Mouse (Mus musculus): ENCODE results near the gene Mesp2. TPM values are rescaled to one million over a fixed set of nuclear protein-coding genes. Genes with fewer than 3 reads are reported as not detected.
A peak's percentile ranks its signal among the peaks of the same experiment; 100 is the strongest.

The Mesp2 gene
- total RNA-seq, 2 experiments from 2014 or later, result 0.19 TPM; not detected in 1

DNA sequence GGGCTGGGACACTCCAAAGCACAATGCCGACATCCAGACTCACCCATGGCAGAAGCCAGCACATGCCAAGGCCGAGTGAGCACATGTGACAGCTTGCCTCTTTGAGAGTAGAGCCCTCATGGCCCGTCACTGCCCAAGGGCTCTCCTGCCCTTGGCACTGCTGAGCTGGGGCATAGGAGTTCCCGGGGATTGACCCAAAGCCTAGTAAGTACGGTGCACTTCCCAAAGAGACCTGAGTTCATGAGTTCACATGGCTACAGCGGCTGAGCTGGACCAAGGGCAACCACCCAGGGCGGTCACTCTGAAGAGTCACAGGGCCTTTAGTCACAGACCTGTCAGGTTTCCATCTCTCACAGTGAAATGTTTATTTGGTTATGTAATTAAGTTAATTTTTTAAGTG, 2.0 kb upstream of the Mesp2 start:
- DNase-seq, result no peak

GRCm38 (mm10) chr7:79813409-79813808, 2.9 kb downstream of the Mesp2 start:
- DNase-seq, result no peak

DNA sequence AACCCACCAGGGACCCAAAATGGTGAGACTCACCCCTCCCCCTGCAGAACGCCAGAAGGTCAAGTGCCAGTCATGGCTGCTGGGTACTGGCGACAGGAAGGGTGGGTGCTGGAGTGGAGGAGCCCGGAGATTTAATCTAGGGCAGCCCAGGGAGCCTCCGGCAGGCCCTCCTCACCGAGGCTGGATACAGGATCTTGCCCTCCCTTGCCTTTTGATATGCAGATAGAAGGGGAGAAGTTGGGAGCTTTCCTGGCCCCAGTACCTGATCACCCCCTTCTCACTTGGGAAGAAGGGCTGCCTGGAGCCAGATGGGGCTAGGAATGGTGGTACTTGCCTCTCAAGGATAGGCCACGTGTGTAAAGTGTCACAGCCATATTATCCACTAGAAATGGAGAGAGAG, 7.8 kb downstream of the Mesp2 start:
- DNase-seq, result no peak

DNA sequence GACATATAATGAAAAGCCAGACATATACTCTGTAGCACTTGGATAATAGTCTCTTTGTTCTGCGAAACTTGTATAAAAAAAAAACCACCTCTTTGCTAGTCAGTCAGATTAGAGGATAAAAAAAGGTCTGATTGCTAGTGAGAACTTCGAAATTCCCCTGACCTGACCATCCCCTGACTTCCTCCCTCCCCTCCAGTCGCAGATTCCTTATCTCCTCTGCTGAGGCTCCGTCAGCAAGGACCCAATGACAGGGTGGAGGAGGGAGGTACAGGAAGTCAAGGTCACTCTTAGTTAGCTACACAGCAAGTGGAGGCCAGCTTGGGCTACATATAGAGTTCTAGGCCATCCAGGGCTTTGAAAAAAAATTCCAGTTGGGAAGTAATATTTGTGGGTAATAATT, 9.0 kb downstream of the Mesp2 start:
- DNase-seq, result no peak

DNA sequence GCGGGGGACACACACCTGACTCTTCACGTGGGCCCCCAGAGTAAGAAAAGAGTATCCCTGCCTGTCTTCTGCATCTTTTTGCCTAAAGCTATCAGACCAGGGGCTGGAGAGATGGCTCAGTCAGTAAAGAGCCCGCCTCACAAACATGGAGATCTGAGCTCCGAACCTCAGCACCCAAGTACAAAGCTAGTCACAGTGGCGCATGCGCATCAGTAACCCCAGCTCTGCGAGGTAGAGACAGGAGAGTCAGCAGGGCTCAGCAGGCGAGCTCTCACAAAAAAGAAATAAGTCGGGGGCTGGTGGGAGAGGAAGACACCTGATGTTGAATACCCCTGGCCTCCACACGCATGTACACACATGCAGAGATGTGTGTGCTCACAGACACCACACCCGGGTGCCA, 9.5 kb downstream of the Mesp2 start:
- DNase-seq, result no peak

GRCm38 (mm10) chr7:79822092-79822695, 11.7 kb downstream of the Mesp2 start:
- no peak for DNase-seq

- no peak for DNase-seq
Measured at GRCm38 (mm10) chr7:79828341-79828740, 17.8 kb downstream of the Mesp2 start.

DNA sequence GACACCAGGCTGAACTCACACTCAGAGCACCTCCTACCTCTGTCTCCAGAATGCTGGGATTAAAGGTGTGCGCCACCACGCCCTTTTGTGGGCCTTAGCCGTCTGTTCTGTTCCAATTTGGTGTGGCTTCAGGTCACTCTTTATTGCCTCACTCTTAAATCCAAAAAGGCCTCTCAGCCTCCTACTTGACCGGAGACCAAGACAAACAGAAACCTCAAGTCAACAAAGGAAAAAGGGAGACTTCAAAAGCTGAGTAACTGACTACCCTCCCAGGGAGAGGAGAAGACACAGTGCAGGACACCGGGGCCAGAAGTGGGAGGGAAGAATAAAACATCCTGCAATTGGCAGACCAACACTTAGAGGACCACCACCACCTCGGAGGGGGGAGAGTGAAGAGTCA, 20.6 kb downstream of the Mesp2 start:
- no peak for DNase-seq

DNA sequence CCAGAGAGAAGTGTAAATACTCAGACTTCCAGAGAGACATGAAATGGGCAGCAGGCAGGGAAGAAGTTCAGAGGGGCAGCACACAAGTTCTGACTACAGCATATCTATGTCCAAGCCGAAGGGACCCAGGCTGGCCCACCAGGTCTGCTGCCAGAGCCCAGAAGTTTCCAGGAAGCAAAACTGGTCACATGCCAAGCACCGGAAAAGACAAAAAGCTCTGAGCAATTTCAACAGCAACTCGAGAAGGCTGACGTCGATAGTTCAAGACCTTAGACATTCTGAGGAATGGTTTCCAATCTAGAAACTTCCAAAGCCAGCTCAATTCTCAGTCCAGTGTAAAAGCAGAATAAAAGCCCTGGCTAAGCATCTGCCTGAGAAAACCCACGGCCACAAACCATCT, 21.1 kb downstream of the Mesp2 start:
- no peak for DNase-seq

GRCm38 (mm10) chr7:79832980-79833379, 22.5 kb downstream of the Mesp2 start:
- DNase-seq, result no peak

- no peak for DNase-seq
Measured at GRCm38 (mm10) chr7:79835196-79835595, 24.7 kb downstream of the Mesp2 start.

DNA sequence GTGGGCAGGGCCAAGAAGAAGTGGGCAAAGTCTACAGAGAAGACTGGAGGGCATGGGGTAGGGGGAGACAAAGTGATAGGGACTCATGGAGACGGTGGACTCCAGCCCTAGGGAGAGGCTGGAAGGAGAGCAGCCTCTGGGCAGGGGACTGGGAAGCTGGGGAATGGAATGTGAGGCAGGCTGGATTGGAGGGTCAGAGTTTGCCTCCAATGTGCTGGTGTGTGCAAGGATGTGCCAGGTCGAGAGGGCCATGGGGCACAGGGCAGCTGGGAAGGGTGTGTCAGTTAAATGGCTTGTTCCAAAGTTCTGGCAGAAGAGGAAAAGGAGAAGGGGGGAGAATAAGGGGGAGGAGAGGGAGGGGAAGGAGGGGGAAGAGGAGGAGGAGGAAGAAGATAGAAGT, 26.7 kb downstream of the Mesp2 start:
- DNase-seq, result no peak

DNA sequence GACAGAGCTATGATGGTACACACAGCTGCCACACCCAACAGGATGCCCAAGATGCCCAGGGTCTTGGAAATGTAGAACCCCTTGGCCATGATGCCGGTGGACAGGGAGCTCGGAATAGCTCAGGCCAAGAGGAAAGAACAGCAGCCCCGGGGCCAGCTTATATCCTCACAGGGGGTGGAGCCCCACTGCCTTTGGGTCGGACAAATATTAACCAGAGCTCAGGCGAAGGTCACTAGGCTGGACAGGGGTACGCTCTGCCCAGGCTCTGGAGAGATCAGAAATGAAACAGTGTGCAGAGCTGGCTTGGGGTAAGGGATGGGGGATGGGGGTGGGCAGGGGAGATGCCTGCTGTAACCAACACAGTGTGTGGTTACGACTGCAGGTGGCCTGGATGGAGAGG, 31.6 kb downstream of the Mesp2 start:
- DNase-seq, result no peak

DNA sequence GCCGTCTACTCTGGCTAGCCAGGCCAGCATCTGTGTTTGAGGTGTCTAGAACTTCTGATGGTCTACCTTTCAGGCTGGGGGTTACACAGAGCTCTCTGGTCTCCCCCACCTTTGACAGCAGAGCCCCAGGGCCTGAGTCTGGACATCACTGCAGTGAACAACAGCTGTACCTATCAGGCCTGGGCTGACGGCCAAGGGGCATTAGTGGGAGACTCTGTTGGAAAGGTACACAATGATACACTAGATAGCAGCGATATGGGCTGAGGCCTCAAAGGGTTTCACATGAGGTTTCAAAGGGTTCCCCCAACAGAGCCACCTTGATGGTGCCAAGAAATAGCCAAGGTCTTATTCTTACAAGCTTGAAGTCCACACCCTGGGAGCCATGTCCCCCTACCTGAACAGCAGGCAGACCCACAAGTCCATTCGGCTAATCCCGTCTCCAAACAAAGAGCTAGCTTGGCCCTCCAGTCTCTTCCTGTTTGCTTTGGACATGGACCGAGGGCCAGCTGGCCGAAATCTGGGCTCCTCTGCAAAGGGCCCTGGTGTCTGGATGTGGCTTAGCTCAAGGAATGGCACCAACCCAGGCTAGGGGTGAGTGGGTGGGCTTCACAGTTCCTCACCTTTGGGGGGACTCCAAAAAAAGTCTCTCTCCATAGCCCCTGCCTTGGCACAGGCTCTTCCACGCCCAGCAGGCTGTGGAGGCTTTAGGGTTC, 33.7 kb downstream of the Mesp2 start:
- no peak for DNase-seq

GRCm38 (mm10) chr7:79846342-79846741, 35.8 kb downstream of the Mesp2 start:
- DNase-seq, result no peak

DNA sequence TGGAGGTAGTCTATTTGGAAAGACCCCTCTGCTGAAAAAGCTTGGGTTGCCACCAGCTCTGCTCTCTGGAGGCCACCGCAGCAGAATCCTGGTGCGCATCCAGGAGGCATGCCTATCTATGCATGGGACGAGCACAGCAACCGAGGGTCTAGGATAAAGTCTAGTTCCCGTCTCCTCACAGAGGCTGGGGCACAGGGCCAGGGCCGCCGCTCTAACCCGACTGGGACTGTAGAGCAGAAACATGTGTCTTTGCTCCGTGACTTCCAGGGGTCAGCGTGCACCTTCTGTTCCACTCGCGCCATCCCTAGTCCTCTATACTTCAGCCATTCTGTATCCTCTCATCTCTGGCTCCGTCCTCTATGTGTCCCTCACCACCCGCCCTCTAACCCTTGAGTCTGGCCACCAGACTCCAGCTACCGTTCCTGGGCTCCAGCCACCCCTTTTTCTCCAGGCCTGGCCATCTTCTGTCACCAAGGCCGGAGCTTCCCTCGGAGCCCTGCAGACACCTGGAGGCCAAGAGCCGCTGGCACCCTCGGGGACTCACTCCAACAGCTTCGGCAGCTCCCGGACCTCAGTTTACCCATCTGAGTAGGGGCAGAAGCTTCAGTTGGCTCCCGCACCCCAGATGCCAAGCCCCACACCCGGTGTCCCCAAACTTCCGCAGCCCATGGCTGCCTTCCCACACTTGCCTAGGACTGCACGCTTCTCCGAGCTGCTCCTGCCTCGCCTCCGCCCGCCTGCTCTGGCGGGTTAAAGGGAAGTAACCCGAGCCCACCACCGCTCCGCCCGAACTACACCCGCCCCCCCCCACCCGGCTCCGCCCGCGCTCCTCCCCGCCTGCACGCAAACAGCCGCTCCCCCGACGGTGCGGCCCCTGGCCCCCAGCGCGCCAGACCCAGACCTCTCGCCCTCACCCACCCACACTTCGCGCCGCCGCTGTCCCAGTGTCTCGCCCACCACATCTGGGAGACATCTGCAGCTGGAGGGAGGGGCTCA, 37.2 kb downstream of the Mesp2 start:
- peak; percentile 54 for DNase-seq

GRCm38 (mm10) chr7:79856305-79856704, 45.8 kb downstream of the Mesp2 start:
- DNase-seq, result no peak

DNA sequence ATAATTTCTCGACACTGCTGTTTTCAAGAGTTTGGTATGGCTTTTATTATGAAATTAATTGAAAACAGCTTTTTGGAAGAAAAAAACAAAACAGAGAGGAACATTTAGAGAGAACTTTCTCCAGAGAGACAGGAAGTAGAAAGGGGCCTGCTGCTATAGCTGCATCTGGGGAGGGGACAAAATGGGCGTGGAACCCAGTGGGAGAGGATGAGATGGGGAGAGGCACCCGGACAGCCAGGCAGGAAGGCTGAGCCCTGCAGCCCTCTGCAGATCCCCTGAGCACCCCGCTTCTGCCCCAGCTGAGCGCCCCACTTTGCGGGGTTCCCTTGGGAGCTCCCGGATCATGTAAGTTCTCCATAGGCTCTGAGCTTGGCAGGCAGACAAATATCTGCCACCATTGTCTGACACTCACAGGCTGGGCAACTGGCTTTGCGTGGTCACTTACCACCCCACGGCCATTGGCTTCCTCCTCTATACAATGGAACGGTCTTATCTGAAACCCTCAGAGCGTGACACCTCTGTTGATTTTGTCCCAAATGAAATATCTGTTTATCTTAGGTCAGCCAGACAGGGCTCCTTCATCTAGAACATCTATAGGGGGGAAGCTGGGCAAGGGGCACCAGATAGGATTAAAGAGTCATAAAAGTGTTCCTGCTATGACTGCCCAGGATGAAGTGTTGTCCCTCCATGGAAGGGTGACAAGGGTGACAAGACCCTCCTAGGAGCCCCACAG, 47.8 kb downstream of the Mesp2 start:
- no peak for DNase-seq

- DNase-seq, result no peak
Measured at GRCm38 (mm10) chr7:79858956-79859630, 48.6 kb downstream of the Mesp2 start.

DNA sequence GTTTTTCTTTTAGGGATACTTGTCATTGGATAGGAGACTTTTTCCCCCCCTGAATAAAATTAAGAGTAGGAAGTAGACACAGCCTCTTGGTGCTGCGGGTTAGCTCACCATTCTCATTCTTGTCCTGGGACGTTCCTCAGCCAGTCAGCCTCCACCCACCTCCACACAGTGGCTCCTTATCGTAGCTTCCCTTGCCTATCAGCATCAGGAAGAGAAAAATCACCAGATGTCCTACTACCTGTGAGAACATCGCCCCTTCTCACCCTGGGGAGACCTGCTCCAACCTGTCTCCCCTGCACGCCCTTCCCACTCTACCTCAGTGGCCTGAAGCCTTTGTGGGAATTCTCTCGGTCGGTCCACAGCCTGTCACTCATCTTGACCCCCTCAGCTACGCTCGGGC, 50.3 kb downstream of the Mesp2 start, which contains the start of gene Anpep:
TSS of gene Anpep (minus strand) at position 249 of the 400 bp plus-strand sequence.
- DNase-seq, result no peak

- no peak for DNase-seq
Measured at GRCm38 (mm10) chr7:79861794-79862193, 51.3 kb downstream of the Mesp2 start.
